Mouse (Mus musculus): ENCODE data around the gene H3f3a.
"Not testable (repeated sequence)": the region's sequence is repeated elsewhere in the genome, so short reads cannot be mapped to it uniquely, and the experiment has no call there.

DNA sequence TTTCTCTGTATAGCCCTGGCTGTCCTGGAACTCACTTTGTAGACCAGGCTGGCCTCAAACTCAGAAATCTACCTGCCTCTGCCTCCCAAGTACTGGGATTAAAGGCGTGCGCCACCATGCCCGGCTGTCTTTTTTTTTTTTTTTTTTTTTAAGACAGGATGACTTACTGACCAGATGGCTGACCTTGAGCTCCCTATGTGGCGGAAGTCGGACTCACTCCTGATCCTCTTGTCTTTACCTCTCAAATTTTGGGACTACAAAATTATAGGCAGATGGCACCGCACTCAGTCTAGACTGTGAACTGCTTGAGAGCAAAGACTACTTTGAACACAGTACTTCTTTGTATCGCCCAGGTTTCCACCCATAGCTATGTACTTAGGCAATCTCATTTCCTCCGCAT, 22.7 kb upstream of the H3f3a start:
- TF ChIP-seq CTCF (conservative IDR thresholded peaks at IDR 0.05; ENCODE audit: insufficient read depth, insufficient read length, low read depth, low read length); POLR2A (IDR thresholded peaks at IDR 0.05; ENCODE audit: low read depth, low read length): not testable (repeated sequence)

All from kidney, adult 2 months (tissue).